Mouse (Mus musculus) right cerebral cortex, postnatal 4 days (tissue): ENCODE results near the gene Fam243.
A peak's percentile ranks its signal among the peaks of the same experiment; 100 is the strongest.

Experiments
- DNase-seq: peaks from one replicate; pipeline ENCODE4 v3.0.0-alpha.2; 2022

Fam243 gene

DNA sequence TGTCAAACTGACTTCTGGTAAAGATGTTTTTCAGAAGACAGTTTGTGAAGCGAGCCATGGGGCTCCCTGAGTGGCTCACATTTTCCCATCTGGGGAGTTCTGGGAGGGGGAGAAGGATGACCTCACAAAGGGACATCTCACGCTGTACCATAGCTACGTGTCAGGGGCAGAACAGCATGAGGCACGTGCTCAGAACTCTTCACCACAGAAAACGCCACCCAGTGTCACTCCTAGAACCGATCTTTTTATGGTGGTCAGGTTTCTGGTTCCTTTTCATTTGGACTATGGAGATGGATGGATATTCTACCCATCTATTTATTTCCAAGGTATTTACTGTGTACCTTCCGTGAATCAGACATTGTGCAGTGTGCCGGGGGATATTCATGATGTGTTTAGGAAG, at the start of gene Fam243:
Fam243 (minus strand) TSS at position 101 of the 400 bp plus-strand sequence.
- DNase-seq, result no peak

DNA sequence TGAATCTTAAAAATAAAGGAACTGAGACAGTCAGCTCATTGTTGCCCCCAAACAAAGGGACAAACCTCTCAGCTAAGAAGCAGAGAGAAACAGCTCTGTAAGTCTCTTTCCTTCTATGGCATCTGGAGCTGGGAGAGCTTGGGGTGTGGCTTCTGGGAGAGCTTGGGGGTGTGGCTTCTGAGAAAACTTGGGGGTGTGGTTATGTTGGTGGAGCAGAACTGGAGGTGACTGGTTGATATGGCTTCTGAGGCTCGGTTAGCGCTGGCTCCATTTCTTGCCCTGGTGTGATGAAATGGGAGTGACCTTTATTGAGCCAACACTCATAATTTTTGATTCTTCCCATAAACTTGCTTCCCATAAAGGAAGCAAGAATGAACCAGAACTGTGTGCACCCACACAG, 48.0 kb upstream of the Fam243 start:
- DNase-seq, result no peak

DNA sequence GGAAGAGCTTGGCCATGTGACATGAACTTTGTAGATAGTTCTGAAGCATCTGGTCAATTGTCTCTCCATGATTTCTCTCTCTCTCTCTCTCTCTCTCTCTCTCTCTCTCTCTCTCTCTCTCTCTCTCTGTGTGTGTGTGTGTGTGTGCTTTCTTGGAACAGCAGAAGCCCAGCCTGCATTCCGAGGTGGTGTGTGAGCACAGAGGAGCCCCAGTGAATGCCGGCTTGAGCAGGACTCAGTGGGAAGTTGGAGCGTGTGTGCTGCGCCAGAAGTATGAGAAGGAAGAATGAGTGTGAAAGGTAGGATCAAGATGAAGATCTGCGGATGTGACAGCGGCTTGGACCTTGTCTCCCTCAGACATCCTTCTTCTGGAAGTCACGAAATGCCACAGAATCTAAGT, 44.2 kb upstream of the Fam243 start:
- DNase-seq, result no peak

DNA sequence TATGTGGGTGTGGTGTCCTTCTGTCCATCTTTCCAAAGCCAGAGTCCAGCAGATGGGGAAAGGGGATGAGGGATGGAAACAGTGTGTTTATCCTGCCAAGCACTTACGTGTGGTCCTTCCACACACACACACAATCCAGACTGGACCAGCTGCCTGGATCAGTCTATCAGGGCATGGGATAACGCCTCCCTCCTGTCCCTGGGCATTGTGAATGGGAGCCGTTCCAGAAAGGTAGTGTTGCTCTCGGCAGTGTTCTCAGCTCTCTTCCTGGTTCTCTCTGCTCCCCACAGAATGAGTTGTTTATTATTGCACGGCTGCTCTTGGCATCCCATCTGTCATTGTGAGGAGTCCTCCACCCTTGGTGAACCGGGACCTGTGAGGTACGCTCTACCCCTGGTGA, 39.5 kb upstream of the Fam243 start:
- no peak for DNase-seq

DNA sequence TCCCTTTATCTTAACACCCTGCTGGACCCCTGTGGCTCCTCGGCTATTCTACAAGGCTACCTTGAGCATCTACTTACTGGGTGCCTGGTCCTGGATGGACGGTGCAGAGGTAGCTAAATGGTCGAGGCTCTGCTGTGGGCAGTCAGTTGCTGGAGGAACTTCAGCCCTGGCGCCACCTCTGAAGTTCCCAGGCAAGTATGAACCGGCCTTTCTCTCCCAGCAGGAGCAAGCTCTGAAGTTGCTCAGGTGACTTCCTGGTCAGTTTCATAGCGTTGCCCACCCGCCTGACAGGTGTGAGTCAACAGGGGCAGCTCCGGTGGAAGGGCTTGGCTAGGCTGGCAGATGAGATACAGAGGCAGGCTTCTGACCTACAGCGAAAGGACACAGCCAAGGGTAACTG, 38.0 kb upstream of the Fam243 start, which contains the start of gene Kcne1:
Kcne1 (minus strand) TSS at position 240 of the 400 bp plus-strand sequence.
- DNase-seq, result no peak

DNA sequence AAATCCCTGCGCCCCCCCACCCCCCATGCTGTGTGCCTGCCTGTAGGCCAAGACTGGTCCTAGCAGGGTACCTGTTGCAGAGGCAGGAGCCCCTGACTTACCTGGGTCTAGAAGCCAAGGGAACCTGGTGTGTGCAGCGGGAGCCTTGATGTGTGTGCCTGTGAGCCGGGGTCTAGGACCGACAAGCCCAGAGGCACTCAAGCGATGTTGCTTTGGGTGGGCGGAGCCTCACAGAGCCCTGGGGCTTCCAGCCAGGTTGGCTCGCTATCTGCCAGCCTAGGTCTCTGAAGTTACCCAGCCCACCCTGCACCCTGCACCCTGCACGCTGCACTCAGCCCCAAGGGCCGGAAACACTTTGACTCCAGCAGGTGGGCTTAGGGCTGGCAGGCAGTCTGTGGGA, 37.5 kb upstream of the Fam243 start:
- no peak for DNase-seq

DNA sequence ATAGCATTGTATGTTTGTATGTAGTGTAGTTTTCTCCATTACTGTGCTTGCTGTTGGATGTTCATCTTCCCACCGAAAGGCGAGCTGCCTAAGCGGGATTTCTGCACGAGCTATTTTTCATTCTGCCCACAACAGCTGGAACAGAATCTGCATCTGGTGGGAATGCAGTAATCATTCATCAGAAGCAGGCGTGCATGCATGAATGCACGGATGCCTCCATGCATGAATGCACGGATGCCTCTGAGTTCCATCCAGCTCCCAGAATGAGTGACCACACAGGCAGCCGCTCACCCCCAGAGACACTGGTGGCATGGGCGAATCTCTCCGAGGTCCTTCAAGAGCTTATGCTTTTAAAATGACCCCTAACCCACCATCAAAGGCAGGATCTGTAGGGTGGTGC, 36.3 kb upstream of the Fam243 start:
- no peak for DNase-seq

DNA sequence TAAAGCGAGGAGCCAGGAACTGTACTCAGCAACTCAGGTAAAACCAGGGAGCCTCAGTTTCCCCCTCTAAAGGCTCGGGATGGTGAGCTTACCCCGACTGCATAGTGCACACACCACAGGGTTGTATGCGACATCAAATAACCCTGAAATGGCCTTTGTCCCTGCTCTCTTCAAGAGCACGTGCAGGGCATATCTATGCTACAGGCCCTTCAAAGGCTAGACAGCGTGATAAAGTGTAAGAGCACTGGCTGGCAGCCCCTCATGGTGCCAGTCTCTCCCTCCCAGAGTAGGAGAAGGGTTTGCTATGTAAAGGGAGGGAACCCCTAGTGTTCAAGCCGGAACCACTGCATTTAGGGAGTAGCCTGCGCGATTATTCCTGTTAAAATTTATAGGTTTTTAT, 35.8 kb upstream of the Fam243 start:
- DNase-seq, result no peak

DNA sequence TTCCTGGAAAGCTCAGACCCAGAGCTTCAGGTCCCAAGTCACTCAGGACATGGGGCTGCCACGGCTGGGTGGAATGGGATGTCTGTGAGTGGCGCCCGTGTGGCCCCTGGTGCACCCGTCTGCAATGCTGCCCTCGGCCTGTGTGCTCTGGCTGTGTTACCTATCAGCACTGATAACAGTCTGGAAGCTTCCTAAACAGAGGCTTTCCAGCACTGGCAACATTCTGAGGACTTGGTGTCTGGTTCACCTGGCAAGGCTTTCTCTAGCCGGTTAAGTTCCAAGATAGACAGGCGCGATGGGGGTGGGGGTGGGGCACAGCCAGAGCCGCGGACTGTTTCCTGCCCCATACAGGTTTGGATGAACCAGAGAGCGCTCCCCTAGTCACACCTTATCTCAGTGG, 34.7 kb upstream of the Fam243 start:
- no peak for DNase-seq

DNA sequence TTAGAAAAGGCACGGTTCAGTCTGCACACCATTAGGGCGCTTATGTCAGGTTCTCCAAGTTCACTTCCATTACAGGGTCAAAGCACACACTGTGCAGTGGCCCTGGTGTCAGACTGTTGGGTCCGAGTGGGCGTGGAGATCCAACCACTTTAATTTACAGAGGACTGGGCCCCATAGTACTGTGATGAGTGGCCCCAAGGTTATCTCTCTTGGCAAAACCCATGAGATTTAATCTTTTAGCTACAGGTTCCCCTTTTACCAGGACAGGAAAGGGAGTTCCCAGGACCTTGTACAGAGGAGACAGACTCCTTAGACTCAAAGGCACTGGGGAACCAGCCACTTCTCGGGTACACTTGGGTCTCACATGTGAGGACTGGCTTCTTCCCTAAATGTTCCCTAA, 34.1 kb upstream of the Fam243 start:
- no peak for DNase-seq

DNA sequence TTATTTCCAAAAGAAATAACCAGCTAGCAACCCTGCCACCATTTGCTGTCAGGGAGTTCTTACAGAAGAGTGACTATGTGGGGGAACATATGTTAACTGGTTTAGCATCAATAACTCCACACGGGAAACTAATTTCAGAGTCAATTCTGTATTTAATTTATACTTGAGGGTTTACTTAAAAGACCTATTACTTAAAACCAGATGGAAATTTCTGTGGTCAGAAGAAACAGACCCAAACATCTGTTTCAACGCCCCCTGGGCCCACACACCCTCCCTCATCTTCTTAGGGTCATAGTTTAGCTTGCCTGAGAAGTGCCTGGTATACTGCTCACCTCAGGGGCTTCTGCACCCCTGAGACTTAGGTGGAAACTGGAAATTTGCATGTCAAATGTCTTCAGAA, 32.7 kb upstream of the Fam243 start:
- no peak for DNase-seq

DNA sequence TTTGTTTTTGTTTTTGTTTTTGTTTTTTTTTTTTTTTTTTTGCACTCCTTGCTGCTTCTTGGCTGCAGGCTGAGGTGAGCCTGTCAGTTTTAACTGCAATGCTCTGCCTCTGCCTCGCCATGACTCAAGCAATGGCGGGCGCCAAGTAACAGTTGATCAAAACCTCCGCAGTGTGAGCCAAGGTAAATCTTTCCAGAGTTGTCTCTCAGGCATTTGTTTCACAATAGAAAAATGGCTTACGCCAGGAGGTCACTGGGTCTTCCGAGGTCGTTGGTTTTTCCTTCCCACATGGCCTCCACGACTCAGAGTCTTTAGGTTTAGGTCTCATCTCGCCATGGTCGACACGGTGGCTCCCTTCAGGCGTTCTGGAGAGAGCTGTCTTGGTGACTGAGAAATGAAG, 32.1 kb upstream of the Fam243 start:
- no peak for DNase-seq

DNA sequence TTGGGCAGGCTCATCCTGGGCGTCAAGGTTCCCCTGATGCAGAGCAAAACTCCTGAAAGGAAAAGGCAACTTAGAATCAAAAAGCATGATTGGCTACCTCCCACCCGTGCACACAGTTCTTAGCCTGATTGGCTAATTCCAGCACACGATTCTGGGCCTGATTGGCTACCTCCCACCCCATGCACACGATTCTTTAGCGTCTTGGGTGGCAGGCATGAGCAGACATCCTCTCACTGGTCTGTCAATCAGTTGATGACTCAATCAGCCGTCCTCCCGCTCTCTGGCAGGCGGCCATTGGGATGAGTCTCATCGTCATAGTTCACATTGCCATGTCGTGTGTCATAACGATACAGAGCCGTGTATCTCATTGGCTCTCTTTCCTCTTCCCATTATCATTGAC, 27.7 kb upstream of the Fam243 start:
- DNase-seq, result no peak

DNA sequence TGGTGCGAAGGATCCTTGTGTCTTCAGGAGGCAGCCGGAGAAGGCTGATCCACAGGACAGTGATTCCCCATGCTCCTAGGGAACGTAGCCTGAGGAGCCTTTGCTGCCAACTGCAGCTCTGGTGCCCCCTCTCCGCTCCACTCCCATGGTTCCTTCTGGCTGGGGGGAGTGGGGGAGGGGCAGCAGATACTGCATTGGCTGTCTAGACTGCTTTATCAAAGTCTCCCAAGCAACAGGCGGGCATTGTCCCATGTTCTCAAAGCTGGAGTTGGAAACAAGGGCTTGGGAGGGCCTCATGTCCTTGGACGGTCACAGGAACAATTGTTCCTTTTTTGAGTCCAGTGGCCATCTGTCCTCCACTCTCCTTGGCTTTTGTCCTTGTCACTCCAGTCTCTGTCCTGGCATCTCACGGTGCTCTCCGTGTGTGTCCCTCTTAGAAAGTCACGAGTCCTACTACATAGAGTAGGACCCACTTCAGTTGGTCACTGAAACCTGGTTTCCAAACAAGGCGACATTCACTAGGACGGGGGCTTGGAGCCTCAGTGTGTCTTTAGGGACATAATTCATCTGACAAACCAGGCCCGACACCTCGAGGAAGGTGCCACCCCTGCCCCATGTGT, 25.2 kb upstream of the Fam243 start:
- peak; percentile 40 for DNase-seq

DNA sequence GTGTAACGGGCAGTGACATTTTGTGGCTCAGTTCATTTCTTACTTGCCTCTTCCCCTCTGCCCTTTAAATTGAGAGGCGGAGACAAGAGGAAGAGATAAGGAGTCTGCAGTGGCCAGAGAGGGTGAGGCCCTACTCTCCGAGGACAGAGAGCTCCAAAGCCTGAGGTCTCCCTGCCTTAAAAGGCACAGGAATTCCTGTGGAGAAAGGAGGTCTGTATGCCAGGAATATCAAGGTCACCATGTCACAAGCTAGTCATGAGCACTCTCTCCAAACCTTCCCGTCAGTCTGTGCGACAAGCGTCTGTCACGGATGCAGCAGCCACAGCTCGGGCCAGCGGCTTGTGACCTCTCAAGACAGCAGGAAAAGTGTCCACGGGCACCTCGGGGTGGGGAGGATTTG, 23.9 kb upstream of the Fam243 start:
- no peak for DNase-seq

DNA sequence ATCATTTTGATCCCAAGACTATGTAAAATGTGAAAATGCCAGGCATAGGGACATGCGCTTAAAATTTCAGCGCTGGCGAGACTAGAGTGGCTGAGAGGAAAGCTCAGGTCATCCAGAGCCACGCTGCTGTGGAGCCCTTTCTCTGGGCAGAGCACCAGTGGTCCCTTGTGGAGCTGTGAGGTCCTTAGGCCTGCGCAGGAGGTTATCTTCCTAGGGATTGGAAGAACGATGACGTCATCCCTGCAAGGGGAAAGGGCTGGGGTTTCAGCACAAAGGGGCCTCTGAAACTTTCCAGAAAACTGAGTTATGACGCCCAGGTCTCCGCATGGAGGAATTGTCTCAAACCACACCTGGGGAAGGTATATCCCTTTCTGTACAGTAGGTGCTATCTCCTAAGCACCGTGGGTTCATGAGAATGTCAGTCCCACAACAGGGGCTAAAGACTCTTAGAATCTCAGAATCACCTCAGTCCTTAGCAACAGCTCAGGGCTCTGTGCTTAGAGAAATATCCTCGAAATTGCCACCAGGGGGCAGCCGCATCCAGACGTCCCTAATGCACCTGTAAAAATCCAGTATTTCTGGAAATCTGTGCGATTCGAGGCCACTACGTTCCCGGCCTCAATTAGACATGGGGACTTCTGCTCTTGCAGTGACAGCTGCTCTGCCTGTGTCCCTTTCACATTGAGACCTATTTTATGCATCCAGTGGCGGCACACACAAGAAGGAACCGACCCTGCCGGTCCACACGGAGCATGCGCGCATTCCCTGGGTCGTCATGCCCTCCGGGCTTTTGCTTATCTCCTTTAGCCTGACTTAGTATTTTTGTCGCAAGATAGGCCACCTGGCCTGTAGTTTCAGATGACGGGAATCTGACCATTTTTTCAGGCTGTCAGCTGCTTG, 19.6 kb upstream of the Fam243 start:
- peak; percentile 84 for DNase-seq

DNA sequence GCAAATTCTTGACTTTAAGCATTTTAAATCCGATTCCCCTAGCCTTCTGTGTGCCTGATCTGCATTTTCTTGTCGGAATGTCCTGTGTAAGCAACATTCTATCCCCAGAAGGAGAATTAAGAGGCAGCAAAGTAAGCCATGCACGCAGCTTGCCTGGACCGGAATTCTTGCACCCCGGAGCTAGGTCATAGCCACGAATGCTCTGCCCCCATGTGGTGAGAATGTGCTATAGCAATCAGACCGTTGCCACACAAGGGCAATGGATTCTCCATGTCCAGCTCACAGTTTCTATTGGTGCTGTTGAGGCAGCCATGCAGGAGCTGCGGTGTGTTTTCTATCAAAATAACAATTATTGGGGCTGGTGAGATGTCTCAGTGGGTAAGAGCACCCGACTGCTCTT, 15.0 kb upstream of the Fam243 start:
- peak; percentile 65 for DNase-seq

DNA sequence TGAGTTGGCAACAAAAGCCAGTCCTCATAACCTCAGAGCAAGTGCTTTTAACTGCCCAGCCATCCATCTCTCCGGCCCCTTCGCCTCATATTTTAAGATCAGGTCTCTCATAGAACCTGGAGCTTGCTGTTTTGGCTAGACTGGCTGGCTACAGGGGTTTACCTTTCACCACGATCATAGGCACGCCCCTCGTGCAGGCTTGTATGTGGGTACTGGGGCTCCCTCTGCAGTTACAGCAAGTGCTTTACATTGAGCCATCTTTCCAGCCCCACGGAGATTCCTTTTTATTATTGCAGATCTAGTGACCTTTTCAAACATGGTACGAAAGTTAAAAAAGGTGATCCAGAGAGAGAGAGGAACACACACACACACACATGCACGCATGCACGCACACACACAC, 13.4 kb upstream of the Fam243 start:
- DNase-seq, result no peak

DNA sequence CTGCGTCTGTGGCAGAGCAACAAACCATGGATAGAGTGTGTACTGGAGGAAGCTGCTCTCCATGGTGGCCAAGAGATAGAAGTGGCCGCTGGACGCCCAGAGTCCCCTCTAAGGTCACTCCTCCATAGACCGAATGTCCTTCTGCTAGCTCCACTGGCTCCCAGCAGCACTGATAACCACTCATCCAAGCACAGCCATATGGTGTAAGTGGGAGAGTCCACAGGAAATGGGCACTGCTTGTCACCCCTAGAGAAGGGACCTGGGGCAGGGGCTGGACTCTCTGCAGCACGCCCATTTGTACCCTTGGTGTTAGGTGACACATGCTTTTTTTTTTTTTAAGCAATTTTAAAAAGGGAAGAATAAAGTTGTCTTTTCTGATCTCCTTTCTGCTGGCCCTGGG, 9.7 kb upstream of the Fam243 start:
- DNase-seq, result no peak

DNA sequence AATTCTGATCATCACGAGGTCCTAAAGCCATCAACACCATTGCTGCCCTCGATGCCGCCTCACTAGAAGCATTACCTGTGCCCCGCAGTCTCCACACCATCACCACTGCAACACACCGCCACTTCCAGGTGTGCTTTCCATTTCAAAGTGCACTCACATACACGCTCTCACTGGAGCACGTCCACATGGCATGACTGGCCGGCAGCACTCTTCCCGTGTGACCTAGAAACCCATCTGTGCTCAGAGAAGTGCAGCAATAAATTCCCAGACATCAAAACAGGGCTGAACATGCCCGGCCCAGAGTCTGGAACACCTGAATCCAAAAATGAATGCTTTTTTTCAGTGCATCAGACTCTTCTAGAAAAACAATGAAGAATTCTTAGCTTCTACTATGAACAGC, 6.7 kb upstream of the Fam243 start:
- no peak for DNase-seq

DNA sequence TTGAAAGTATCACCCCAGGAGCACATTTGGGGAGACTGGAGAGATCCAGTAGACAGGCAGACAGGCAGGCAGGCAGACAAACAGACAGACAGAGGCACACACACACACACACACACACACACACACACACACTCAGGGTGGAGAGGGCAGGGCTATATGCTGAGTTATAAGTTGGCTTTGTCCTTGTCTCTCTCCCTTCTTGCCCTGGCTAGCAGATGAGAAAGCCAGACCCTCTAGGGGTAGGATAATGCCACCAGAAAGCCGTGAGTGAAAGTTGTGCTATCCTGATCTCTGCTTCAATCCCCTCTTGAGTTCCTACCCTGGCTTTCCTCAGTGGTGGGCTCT, 3.8 kb upstream of the Fam243 start:
- DNase-seq, result no peak

DNA sequence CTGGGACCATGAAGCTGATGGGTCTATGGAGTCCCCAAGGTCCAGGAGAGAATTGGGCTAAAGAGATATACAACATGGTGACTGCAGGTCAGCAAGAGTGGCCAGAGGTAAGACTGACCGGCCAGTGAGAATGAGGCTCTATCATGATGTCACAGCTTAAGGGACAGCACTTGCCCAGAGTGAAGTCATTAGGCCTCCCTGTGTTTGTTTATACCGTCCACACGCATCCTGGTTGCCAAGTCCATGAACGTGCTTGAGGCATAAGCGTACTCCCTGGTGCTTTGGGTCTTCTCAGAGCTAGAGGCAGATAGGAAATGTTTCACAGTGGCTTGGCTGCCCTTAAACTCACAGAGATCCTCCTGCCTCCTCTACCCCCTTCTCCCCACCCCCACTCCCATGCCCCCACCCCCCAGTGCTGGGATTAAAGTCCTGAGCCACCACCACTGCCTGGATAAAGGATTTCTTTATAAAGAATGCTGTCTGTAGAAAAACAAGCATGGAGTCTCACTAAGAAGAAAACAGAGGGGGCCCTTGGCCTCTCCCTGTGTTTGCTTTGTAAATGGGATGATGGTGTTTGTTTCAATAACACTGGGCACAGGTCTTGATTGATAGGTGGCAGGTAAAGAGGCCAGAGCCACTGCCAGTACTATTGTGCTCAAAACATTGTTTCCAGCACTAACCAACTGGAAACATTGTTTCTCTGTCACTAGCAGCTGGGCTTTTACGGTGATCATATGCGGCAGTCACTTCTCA, 3.2 kb upstream of the Fam243 start:
- no peak for DNase-seq

DNA sequence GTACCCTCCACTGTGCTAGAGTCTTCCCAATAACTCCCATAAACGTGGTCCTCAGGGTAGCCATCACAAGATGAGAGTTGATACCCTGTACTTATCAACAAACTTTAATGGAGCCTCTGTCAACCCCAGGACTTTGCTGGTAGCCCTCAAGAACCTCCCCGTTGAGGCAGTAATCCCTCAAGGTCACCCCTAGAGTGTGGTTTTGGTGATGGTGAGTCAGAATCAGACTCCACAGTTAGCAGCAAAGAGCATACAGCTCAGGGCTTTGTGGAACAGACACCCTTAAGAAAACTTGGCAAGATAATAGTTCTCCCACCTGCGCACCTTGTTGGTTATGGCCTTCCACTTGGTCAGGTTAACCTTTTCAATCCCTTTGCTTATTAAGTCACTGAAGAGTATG, 880 bp downstream of the Fam243 start:
- no peak for DNase-seq
